Mouse (Mus musculus) midbrain, postnatal 0 days (tissue): ENCODE results near the gene Dlgap5. TPM values are rescaled to one million over a fixed set of nuclear protein-coding genes. Genes with fewer than 3 reads are reported as not detected.

Experiments
- ATAC-seq: fragments of 200-750 bp; cut with Nextera tagmentation; 2 replicates; pipeline ENCODE4 v1.8.0; 2017; ENCODE audit warnings: moderate number of reproducible peaks, mild to moderate bottlenecking, moderate TSS enrichment, moderate library complexity; ENCODE audit not compliant: low FRiP score
- DNase-seq: peaks from one replicate; pipeline ENCODE4 v3.0.0-alpha.2; 2015; ENCODE audit warnings: low spot score
- H3K27ac ChIP-seq: fragments of 300-500 bp; sonication (generic); 2 replicates; pipeline ENCODE4 v1.5.1; 2014; ENCODE audit warnings: low read depth, mild to moderate bottlenecking, low read length, mixed read lengths
- H3K27me3 ChIP-seq: fragments of 300-500 bp; sonication (generic); 2 replicates; pipeline ENCODE4 v1.6.1; 2014; ENCODE audit warnings: low read length, control low read depth, mixed read lengths; ENCODE audit not compliant: insufficient read depth
- H3K36me3 ChIP-seq: fragments of 300-500 bp; sonication (generic); 2 replicates; pipeline ENCODE4 v1.6.1; 2014; ENCODE audit warnings: low read length, control low read depth, mixed read lengths; ENCODE audit not compliant: insufficient read depth
- H3K4me1 ChIP-seq: fragments of 300-500 bp; sonication (generic); 2 replicates; pipeline ENCODE4 v1.6.1; 2014; ENCODE audit warnings: mild to moderate bottlenecking, control low read depth, antibody characterized with exemption, low read length, mixed read lengths; ENCODE audit not compliant: insufficient read depth
- H3K4me2 ChIP-seq: fragments of 300-500 bp; sonication (generic); 2 replicates; pipeline ENCODE4 v1.6.1; 2014; ENCODE audit warnings: low read depth, mild to moderate bottlenecking, low read length, mixed read lengths; ENCODE audit not compliant: poor library complexity, severe bottlenecking
- H3K4me3 ChIP-seq: fragments of 300-500 bp; sonication (generic); 2 replicates; pipeline ENCODE4 v1.5.1; 2014; ENCODE audit warnings: low read depth, mild to moderate bottlenecking, low read length, moderate library complexity
- H3K9ac ChIP-seq: fragments of 300-500 bp; sonication (generic); replicated peaks from 2 replicates; pipeline ENCODE4 v1.6.1; 2014; ENCODE audit warnings: mild to moderate bottlenecking, low read length, moderate library complexity, mixed read lengths; ENCODE audit not compliant: poor library complexity, severe bottlenecking
- H3K9me3 ChIP-seq: fragments of 300-500 bp; sonication (generic); 2 replicates; pipeline ENCODE4 v1.6.1; 2016; ENCODE audit warnings: low read length, control low read depth
- CTCF ChIP-seq: IDR thresholded peaks from 2 replicates; pipeline ENCODE4 v1.5.1; 2016; ENCODE audit warnings: antibody characterized with exemption, mild to moderate bottlenecking
- WGBS: fragments of 180-500 bp; shearing (Covaris S2); extraction: QIAGEN DNeasy Blood & Tissue Kit; methylation state at CpG from one replicate; pipeline ENCODE4 v1.1.7; 2014; 5-methylcytosine and 5-hydroxymethylcytosine counted together
- polyA plus RNA-seq: library from polyadenylated mRNA; unstranded; fragments of >200 nt; fragmentation: Nextera tagmentation; extraction: Ambion mirVana; gene quantifications from 2 replicates; pipeline ENCODE4 v1.2.1, GENCODE M21; 2015
- total RNA-seq: library from RNA; depleted of rRNA; stranded (reverse); fragments of >200 nt; gene quantifications from 2 replicates; pipeline ENCODE4 v1.2.3, GENCODE M21; 2014

The Dlgap5 gene
- total and polyA plus RNA-seq, 2 experiments from 2014 or later = 1.7 to 2.2 TPM

DNA sequence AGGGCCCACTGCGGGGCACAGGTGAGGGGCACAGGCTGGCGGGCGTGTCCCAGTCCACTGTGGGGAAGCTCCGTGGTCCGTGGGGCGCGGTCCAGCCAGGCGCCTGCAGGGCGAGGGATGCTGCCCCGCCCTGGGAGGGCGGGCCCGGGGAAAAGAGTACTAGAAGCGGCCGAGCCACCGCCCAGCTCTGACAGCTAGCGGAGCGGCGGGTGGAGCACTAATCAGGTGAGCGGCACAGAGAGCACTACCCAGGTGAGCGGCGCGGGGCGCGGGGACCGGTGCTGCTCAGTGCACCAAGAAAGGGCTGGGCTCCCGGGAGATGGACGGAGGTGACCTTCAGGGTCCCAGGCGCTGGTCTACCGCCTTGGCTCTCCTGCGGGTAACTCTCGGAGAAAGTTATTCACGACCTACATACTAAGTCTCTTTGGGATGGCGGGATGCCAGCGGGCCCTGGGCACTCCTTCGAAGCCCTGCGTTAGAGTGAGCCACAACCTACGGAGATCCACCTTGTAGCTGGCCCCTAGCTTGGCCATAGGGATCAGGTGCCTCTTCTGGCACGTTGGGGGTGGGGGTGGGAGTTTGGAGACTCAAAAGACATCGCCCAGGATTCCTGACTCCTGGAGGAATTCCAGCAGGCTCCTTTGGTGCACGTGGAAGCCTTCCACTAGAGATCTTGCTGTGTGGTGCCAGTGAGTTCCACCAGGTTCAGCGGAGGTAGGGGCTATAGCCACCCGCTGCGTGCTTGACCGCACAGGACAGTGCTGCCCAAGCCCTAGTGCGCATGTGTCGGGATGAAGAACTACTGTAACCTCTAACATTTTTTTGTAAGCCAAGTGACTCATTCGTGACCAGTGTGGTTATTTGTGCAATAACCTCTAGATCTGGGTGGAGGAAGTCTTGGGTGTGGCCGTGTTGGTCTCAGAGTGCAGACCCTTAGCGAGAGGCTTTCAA is 44.2 kb downstream of the Dlgap5 start:
- H3K4me2 ChIP-seq = peak overlapping the region; percentile 78
- no peaks in the 10 kb centered on the region for H3K36me3 ChIP-seq
- peaks cover 7% of the 10 kb centered on the region; the same call in 1 of the 2 replicates for H3K4me1 ChIP-seq
- no peak for TF ChIP-seq CTCF
- 0 out of 2 replicates have a peak, but pooled peaks cover 7% of the 10 kb centered on the region for H3K27me3 ChIP-seq
- WGBS = 16% methylated on average over 49 of the region's 49 CpGs
- no peaks in the 10 kb centered on the region for H3K9me3 ChIP-seq
- H3K27ac ChIP-seq = no peak overlapping the region
- H3K9ac ChIP-seq = peak overlapping the region; percentile 44; the same call in 1 of the 2 replicates
- ATAC-seq = peak; percentile 48; the same call in 1 of the 2 replicates
- DNase-seq = no peak
- H3K4me3 ChIP-seq = peak overlapping the region; percentile 36

DNA sequence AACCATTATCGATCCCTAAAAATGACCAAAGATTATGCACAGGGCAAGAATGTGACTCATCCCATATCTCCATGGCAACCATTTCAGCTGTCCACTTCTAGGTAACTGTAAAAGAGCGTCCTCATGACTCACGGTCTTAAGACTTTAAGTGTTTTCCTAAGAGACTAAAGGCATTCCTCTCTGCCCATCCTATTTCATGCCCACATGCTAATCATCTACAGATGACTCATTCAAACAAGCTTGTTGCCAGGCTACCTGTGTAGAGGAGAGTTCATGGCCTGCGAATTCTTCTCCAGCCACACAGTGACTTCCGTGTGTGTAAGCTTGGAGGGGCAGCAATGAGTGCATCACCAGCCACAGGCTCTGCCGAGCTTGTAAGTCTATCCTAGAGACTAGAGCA is 46.5 kb downstream of the Dlgap5 start:
- H3K36me3 ChIP-seq = no peaks in the 10 kb centered on the region
- H3K4me2 ChIP-seq = no peak overlapping the region
- peaks cover 17% of the 10 kb centered on the region for H3K4me1 ChIP-seq
- 0 out of 2 replicates have a peak, but pooled peaks cover 7% of the 10 kb centered on the region for H3K27me3 ChIP-seq
- no peak overlapping the region for H3K9ac ChIP-seq
- TF ChIP-seq CTCF = no peak
- DNase-seq (no peak), ATAC-seq (no peak)
- H3K9me3 ChIP-seq = no peaks in the 10 kb centered on the region
- no peak overlapping the region for H3K4me3 ChIP-seq
- WGBS = 58% methylated on average over 6 of the region's 6 CpGs
- no peak overlapping the region for H3K27ac ChIP-seq

GRCm38 (mm10) chr14:47370790-47371189 is 47.4 kb downstream of the Dlgap5 start:
- TF ChIP-seq CTCF = no peak
- no peak overlapping the region for H3K9ac ChIP-seq
- 96% methylated on average over 3 of the region's 3 CpGs for WGBS
- no peaks in the 10 kb centered on the region for H3K36me3 ChIP-seq
- H3K27me3 ChIP-seq = 0 out of 2 replicates have a peak, but pooled peaks cover 7% of the 10 kb centered on the region
- no peak overlapping the region for H3K4me3 ChIP-seq
- H3K4me1 ChIP-seq = peaks cover 20% of the 10 kb centered on the region
- no peaks in the 10 kb centered on the region for H3K9me3 ChIP-seq
- no peak overlapping the region for H3K4me2 ChIP-seq
- ATAC-seq (no peak), DNase-seq (no peak)
- H3K27ac ChIP-seq = no peak overlapping the region

DNA sequence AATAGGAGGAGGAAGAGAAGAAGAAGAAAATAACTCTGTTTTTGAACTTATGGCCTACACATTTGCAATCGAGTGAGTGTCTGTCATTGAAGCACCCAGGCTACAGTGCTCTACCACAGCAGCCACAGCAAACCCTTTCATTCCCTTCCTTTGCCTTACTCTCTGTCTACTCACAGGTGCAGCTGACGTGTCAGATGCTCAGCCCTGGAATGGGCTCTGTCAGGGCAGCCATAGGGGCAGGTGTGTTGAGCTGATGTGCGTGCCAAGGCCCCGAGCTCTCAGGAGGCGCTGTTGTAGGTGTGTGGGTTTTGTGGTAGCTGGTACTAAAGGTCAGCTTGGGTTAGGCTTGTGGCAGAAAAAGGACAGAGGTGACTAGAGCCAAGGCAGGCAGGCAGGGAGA is 48.5 kb downstream of the Dlgap5 start:
- no peak overlapping the region for H3K4me3 ChIP-seq
- DNase-seq (no peak), ATAC-seq (no peak)
- H3K9ac ChIP-seq = no peak overlapping the region
- TF ChIP-seq CTCF = no peak
- no peak overlapping the region for H3K4me2 ChIP-seq
- H3K4me1 ChIP-seq = peaks cover 20% of the 10 kb centered on the region
- no peaks in the 10 kb centered on the region for H3K36me3 ChIP-seq
- H3K27ac ChIP-seq = no peak overlapping the region
- 0 out of 2 replicates have a peak, but pooled peaks cover 7% of the 10 kb centered on the region for H3K27me3 ChIP-seq
- WGBS = 91% methylated on average over 5 of the region's 5 CpGs
- no peaks in the 10 kb centered on the region for H3K9me3 ChIP-seq

DNA sequence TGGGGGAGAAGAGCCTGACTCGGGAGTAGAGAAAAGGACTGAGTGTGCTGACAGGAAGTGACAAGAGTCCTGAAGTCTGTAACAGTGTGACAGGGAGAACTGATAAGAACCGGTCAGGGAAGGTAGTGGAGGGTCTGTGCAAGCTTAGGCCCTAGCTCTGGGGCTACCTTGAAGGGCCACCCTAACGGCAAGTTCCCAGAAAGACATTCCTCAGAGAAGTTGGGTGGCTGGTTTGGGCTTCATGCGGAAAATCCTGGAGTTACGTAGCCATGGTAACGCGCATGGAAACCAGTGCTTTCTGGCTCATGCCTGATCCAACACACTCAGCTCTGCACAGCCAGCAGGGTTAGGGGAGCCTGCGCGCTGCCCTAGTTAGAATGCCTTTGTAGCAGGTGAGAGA is 50.7 kb downstream of the Dlgap5 start, which contains the start of gene Lgals3:
TSS of gene Lgals3 (plus strand) at position 291 of the 400 bp plus-strand sequence.
- H3K4me3 ChIP-seq = no peak within 1 kb of the TSS
- peak within 1 kb of the TSS; percentile 79 for H3K27ac ChIP-seq
- H3K27me3 ChIP-seq = no peaks in the 10 kb centered on the region
- no peaks in the 10 kb centered on the region for H3K36me3 ChIP-seq
- no peak for TF ChIP-seq CTCF
- no peak within 1 kb of the TSS for H3K9ac ChIP-seq
- H3K4me2 ChIP-seq = peak within 1 kb of the TSS; percentile 41
- no peaks in the 10 kb centered on the region for H3K9me3 ChIP-seq
- DNase-seq (peak; percentile 87), ATAC-seq (peak; percentile 94)
- peaks cover 13% of the 10 kb centered on the region; the same call in 1 of the 2 replicates for H3K4me1 ChIP-seq
- WGBS = 15% methylated on average over 9 of the region's 9 CpGs

- DNase-seq (peak; percentile 67), ATAC-seq (peak; percentile 54)
- Histone ChIP-seq H3K4me2 (no peak overlapping the region), H3K27ac (peak overlapping the region; percentile 79; the same call in 1 of the 2 replicates), H3K9me3 (no peaks in the 10 kb centered on the region), H3K4me3 (no peak overlapping the region), H3K36me3 (no peaks in the 10 kb centered on the region), H3K27me3 (no peaks in the 10 kb centered on the region), H3K9ac (no peak overlapping the region), H3K4me1 (peaks cover 13% of the 10 kb centered on the region; the same call in 1 of the 2 replicates)
- no peak for TF ChIP-seq CTCF
- WGBS = 37% methylated on average over 7 of the region's 7 CpGs
Measured at GRCm38 (mm10) chr14:47366881-47367321, 51.3 kb downstream of the Dlgap5 start.
